Mouse (Mus musculus): ENCODE measurements around the gene Htatip2. TPM values are rescaled to one million over a fixed set of nuclear protein-coding genes. Genes with fewer than 3 reads are reported as not detected.

Gene Htatip2
- polyA plus RNA-seq, 1 experiment from 2014 or later, result 14.2 TPM

GRCm38 (mm10) chr7:49752730-49753506 is 6.0 kb upstream of the Htatip2 start:
- ATAC-seq (replicated peaks; ENCODE audit: extremely low read depth, insufficient read depth, low FRiP score), result no peak
- 21% methylated on average over 25 of the region's 25 CpGs for WGBS
- H3K4me1 ChIP-seq (ENCODE audit: control insufficient read depth, insufficient read depth, low read length), result peaks cover 3% of the 10 kb centered on the region
- no peak overlapping the region for H3K27ac ChIP-seq (ENCODE audit: low read length)
- no peaks in the 10 kb centered on the region for H3K36me3 ChIP-seq (ENCODE audit: control insufficient read depth, insufficient read depth)
- H3K27me3 ChIP-seq (ENCODE audit: control insufficient read depth, insufficient read depth, low read length), result peaks cover 22% of the 10 kb centered on the region
- no peaks in the 10 kb centered on the region for H3K9me3 ChIP-seq (replicated peaks; ENCODE audit: control insufficient read depth, low read length)
- H3K4me2 ChIP-seq (ENCODE audit: low read depth, low read length), result peak overlapping the region; percentile 51
- peak overlapping the region; percentile 11; the same call in 1 of the 2 replicates for H3K4me3 ChIP-seq (ENCODE audit: low read length)
- H3K9ac ChIP-seq (ENCODE audit: low read length), result no peak overlapping the region

GRCm38 (mm10) chr7:49754767-49755166 is 4.1 kb upstream of the Htatip2 start:
- H3K4me3 ChIP-seq (ENCODE audit: low read length), result no peak overlapping the region
- peaks cover 20% of the 10 kb centered on the region for H3K27me3 ChIP-seq (ENCODE audit: control insufficient read depth, insufficient read depth, low read length)
- 6% methylated on average over 9 of the region's 9 CpGs for WGBS
- no peak for ATAC-seq (replicated peaks; ENCODE audit: extremely low read depth, insufficient read depth, low FRiP score)
- no peak overlapping the region for H3K27ac ChIP-seq (ENCODE audit: low read length)
- no peak overlapping the region for H3K9ac ChIP-seq (ENCODE audit: low read length)
- H3K9me3 ChIP-seq (replicated peaks; ENCODE audit: control insufficient read depth, low read length), result no peaks in the 10 kb centered on the region
- peaks cover 3% of the 10 kb centered on the region for H3K4me1 ChIP-seq (ENCODE audit: control insufficient read depth, insufficient read depth, low read length)
- H3K36me3 ChIP-seq (ENCODE audit: control insufficient read depth, insufficient read depth), result no peaks in the 10 kb centered on the region
- no peak overlapping the region for H3K4me2 ChIP-seq (ENCODE audit: low read depth, low read length)

- no peak for ATAC-seq (replicated peaks; ENCODE audit: extremely low read depth, insufficient read depth, low FRiP score)
- Histone ChIP-seq H3K4me3 (ENCODE audit: low read length) (no peak overlapping the region), H3K9me3 (replicated peaks; ENCODE audit: control insufficient read depth, low read length) (no peaks in the 10 kb centered on the region), H3K4me1 (ENCODE audit: control insufficient read depth, insufficient read depth, low read length) (peaks cover 14% of the 10 kb centered on the region), H3K27me3 (ENCODE audit: control insufficient read depth, insufficient read depth, low read length) (no peaks in the 10 kb centered on the region), H3K36me3 (ENCODE audit: control insufficient read depth, insufficient read depth) (no peaks in the 10 kb centered on the region), H3K27ac (ENCODE audit: low read length) (no peak overlapping the region), H3K9ac (ENCODE audit: low read length) (no peak overlapping the region), H3K4me2 (ENCODE audit: low read depth, low read length) (no peak overlapping the region)
- WGBS, result 75% methylated on average over 13 of the region's 13 CpGs
Measured at GRCm38 (mm10) chr7:49762605-49763004, 3.7 kb downstream of the Htatip2 start.

- Histone ChIP-seq H3K9me3 (replicated peaks; ENCODE audit: control insufficient read depth, low read length) (no peaks in the 10 kb centered on the region), H3K36me3 (ENCODE audit: control insufficient read depth, insufficient read depth) (no peaks in the 10 kb centered on the region), H3K4me1 (ENCODE audit: control insufficient read depth, insufficient read depth, low read length) (peaks cover 14% of the 10 kb centered on the region), H3K4me3 (ENCODE audit: low read length) (no peak overlapping the region), H3K27me3 (ENCODE audit: control insufficient read depth, insufficient read depth, low read length) (no peaks in the 10 kb centered on the region), H3K4me2 (ENCODE audit: low read depth, low read length) (no peak overlapping the region), H3K9ac (ENCODE audit: low read length) (no peak overlapping the region), H3K27ac (ENCODE audit: low read length) (no peak overlapping the region)
- 66% methylated on average over 10 of the region's 10 CpGs for WGBS
- no peak for ATAC-seq (replicated peaks; ENCODE audit: extremely low read depth, insufficient read depth, low FRiP score)
Measured at GRCm38 (mm10) chr7:49764011-49764716, 5.2 kb downstream of the Htatip2 start.

GRCm38 (mm10) chr7:49766166-49766565 is 7.3 kb downstream of the Htatip2 start:
- H3K4me1 ChIP-seq (ENCODE audit: control insufficient read depth, insufficient read depth, low read length), result peaks cover 14% of the 10 kb centered on the region
- no peak overlapping the region for H3K4me2 ChIP-seq (ENCODE audit: low read depth, low read length)
- WGBS, result 48% methylated on average over 7 of the region's 7 CpGs
- H3K27ac ChIP-seq (ENCODE audit: low read length), result peak overlapping the region; percentile 15
- H3K9ac ChIP-seq (ENCODE audit: low read length), result no peak overlapping the region
- H3K36me3 ChIP-seq (ENCODE audit: control insufficient read depth, insufficient read depth), result no peaks in the 10 kb centered on the region
- H3K27me3 ChIP-seq (ENCODE audit: control insufficient read depth, insufficient read depth, low read length), result no peaks in the 10 kb centered on the region
- H3K4me3 ChIP-seq (ENCODE audit: low read length), result no peak overlapping the region
- H3K9me3 ChIP-seq (replicated peaks; ENCODE audit: control insufficient read depth, low read length), result no peaks in the 10 kb centered on the region
- ATAC-seq (replicated peaks; ENCODE audit: extremely low read depth, insufficient read depth, low FRiP score), result peak; percentile 26; the same call in 1 of the 2 replicates

- Histone ChIP-seq H3K9ac (ENCODE audit: low read length) (no peak overlapping the region), H3K4me2 (ENCODE audit: low read depth, low read length) (no peak overlapping the region), H3K36me3 (ENCODE audit: control insufficient read depth, insufficient read depth) (no peaks in the 10 kb centered on the region; the same call in 1 of the 2 replicates), H3K4me1 (ENCODE audit: control insufficient read depth, insufficient read depth, low read length) (peaks cover 14% of the 10 kb centered on the region), H3K4me3 (ENCODE audit: low read length) (no peak overlapping the region), H3K27ac (ENCODE audit: low read length) (no peak overlapping the region), H3K9me3 (replicated peaks; ENCODE audit: control insufficient read depth, low read length) (no peaks in the 10 kb centered on the region), H3K27me3 (ENCODE audit: control insufficient read depth, insufficient read depth, low read length) (no peaks in the 10 kb centered on the region)
- 59% methylated on average over 9 of the region's 9 CpGs for WGBS
- ATAC-seq (replicated peaks; ENCODE audit: extremely low read depth, insufficient read depth, low FRiP score), result no peak
Measured at GRCm38 (mm10) chr7:49768509-49768908, 9.6 kb downstream of the Htatip2 start.

GRCm38 (mm10) chr7:49774396-49774795 is 15.5 kb downstream of the Htatip2 start:
- Histone ChIP-seq H3K4me1 (ENCODE audit: control insufficient read depth, insufficient read depth, low read length) (peaks cover 7% of the 10 kb centered on the region), H3K27me3 (ENCODE audit: control insufficient read depth, insufficient read depth, low read length) (no peaks in the 10 kb centered on the region), H3K9ac (ENCODE audit: low read length) (no peak overlapping the region), H3K27ac (ENCODE audit: low read length) (no peak overlapping the region), H3K4me3 (ENCODE audit: low read length) (no peak overlapping the region), H3K4me2 (ENCODE audit: low read depth, low read length) (no peak overlapping the region), H3K9me3 (replicated peaks; ENCODE audit: control insufficient read depth, low read length) (no peaks in the 10 kb centered on the region), H3K36me3 (ENCODE audit: control insufficient read depth, insufficient read depth) (no peaks in the 10 kb centered on the region; the same call in 1 of the 2 replicates)
- ATAC-seq (replicated peaks; ENCODE audit: extremely low read depth, insufficient read depth, low FRiP score), result no peak
- WGBS, result 85% methylated on average over 2 of the region's 2 CpGs

- Histone ChIP-seq H3K4me1 (ENCODE audit: control insufficient read depth, insufficient read depth, low read length) (peaks cover 11% of the 10 kb centered on the region), H3K4me3 (ENCODE audit: low read length) (no peak overlapping the region), H3K27ac (ENCODE audit: low read length) (no peak overlapping the region), H3K36me3 (ENCODE audit: control insufficient read depth, insufficient read depth) (peaks cover 9% of the 10 kb centered on the region), H3K9me3 (replicated peaks; ENCODE audit: control insufficient read depth, low read length) (no peaks in the 10 kb centered on the region), H3K4me2 (ENCODE audit: low read depth, low read length) (no peak overlapping the region), H3K27me3 (ENCODE audit: control insufficient read depth, insufficient read depth, low read length) (no peaks in the 10 kb centered on the region), H3K9ac (ENCODE audit: low read length) (no peak overlapping the region)
- ATAC-seq (replicated peaks; ENCODE audit: extremely low read depth, insufficient read depth, low FRiP score), result no peak
- 43% methylated on average over 3 of the region's 3 CpGs for WGBS
Measured at GRCm38 (mm10) chr7:49777585-49777984, 18.7 kb downstream of the Htatip2 start.

Data from heart, embryonic 16.5 days (tissue).